Mouse (Mus musculus): ENCODE measurements at regions not wholly inside any gene's neighbourhood (a gene's known extent, or its start where the extent isn't known, plus 50 kb on each side); places are given as distances from the start of the nearest gene placed in this dataset.

GRCm38 (mm10) chr4:47936470-47937125, 108.4 kb upstream of the Nr4a3 start:
- TF ChIP-seq POLR2A (IDR thresholded peaks at IDR 0.05; ENCODE audit: control insufficient read depth, extremely low read depth, insufficient read depth, low read length, poor library complexity) (no peak), CTCF (IDR thresholded peaks at IDR 0.05; ENCODE audit: borderline replicate concordance, control insufficient read depth, extremely low read depth, insufficient read depth, low read length, poor library complexity) (no peak)
